Mouse (Mus musculus): ENCODE data around the gene Slpi. TPM values are rescaled to one million over a fixed set of nuclear protein-coding genes. Genes with fewer than 3 reads are reported as not detected.

Slpi gene
- polyA plus RNA-seq, 1 experiment from 2014 or later = not detected

GRCm38 (mm10) chr2:164432541-164433191 is 43.8 kb upstream of the Slpi start:
- Histone ChIP-seq H3K4me2 (ENCODE audit: low read length) (no peak overlapping the region), H3K4me1 (ENCODE audit: control insufficient read depth, insufficient read depth, low read length) (no peaks in the 10 kb centered on the region), H3K27ac (replicated peaks; ENCODE audit: low read depth, low read length) (no peak overlapping the region), H3K36me3 (ENCODE audit: control insufficient read depth, insufficient read depth, low read length) (no peaks in the 10 kb centered on the region), H3K9ac (replicated peaks; ENCODE audit: low read length) (no peak overlapping the region), H3K4me3 (replicated peaks; ENCODE audit: low read depth, low read length) (no peak overlapping the region), H3K27me3 (ENCODE audit: control insufficient read depth, insufficient read depth, low read length) (no peaks in the 10 kb centered on the region), H3K9me3 (ENCODE audit: control insufficient read depth, low read length) (no peaks in the 10 kb centered on the region)
- ATAC-seq (ENCODE audit: low FRiP score, low TSS enrichment) (no peak), DNase-seq (no peak)
- WGBS = 41% methylated on average over 22 of the region's 22 CpGs

GRCm38 (mm10) chr2:164431676-164432465 is 43.0 kb upstream of the Slpi start:
- DNase-seq = no peak
- Histone ChIP-seq H3K9me3 (ENCODE audit: control insufficient read depth, low read length) (no peaks in the 10 kb centered on the region), H3K36me3 (ENCODE audit: control insufficient read depth, insufficient read depth, low read length) (no peaks in the 10 kb centered on the region), H3K4me2 (ENCODE audit: low read length) (no peak overlapping the region), H3K4me3 (replicated peaks; ENCODE audit: low read depth, low read length) (no peak overlapping the region), H3K9ac (replicated peaks; ENCODE audit: low read length) (no peak overlapping the region), H3K27me3 (ENCODE audit: control insufficient read depth, insufficient read depth, low read length) (no peaks in the 10 kb centered on the region), H3K27ac (replicated peaks; ENCODE audit: low read depth, low read length) (no peak overlapping the region), H3K4me1 (ENCODE audit: control insufficient read depth, insufficient read depth, low read length) (no peaks in the 10 kb centered on the region)
- 72% methylated on average over 9 of the region's 9 CpGs for WGBS
- ATAC-seq (ENCODE audit: low FRiP score, low TSS enrichment) = no peak

GRCm38 (mm10) chr2:164430697-164431096 is 41.8 kb upstream of the Slpi start:
- no peak overlapping the region for H3K9ac ChIP-seq (replicated peaks; ENCODE audit: low read length)
- no peak overlapping the region for H3K27ac ChIP-seq (replicated peaks; ENCODE audit: low read depth, low read length)
- H3K36me3 ChIP-seq (ENCODE audit: control insufficient read depth, insufficient read depth, low read length) = no peaks in the 10 kb centered on the region
- no peak for DNase-seq
- no peak overlapping the region for H3K4me3 ChIP-seq (replicated peaks; ENCODE audit: low read depth, low read length)
- H3K4me1 ChIP-seq (ENCODE audit: control insufficient read depth, insufficient read depth, low read length) = no peaks in the 10 kb centered on the region
- ATAC-seq (ENCODE audit: low FRiP score, low TSS enrichment) = no peak
- WGBS = 23% methylated on average over 7 of the region's 7 CpGs
- H3K4me2 ChIP-seq (ENCODE audit: low read length) = no peak overlapping the region
- no peaks in the 10 kb centered on the region for H3K27me3 ChIP-seq (ENCODE audit: control insufficient read depth, insufficient read depth, low read length)
- H3K9me3 ChIP-seq (ENCODE audit: control insufficient read depth, low read length) = no peaks in the 10 kb centered on the region

GRCm38 (mm10) chr2:164429881-164430615 is 41.2 kb upstream of the Slpi start:
- Histone ChIP-seq H3K4me2 (ENCODE audit: low read length) (no peak overlapping the region), H3K4me3 (replicated peaks; ENCODE audit: low read depth, low read length) (no peak overlapping the region), H3K4me1 (ENCODE audit: control insufficient read depth, insufficient read depth, low read length) (no peaks in the 10 kb centered on the region), H3K9me3 (ENCODE audit: control insufficient read depth, low read length) (no peaks in the 10 kb centered on the region), H3K27me3 (ENCODE audit: control insufficient read depth, insufficient read depth, low read length) (no peaks in the 10 kb centered on the region), H3K9ac (replicated peaks; ENCODE audit: low read length) (no peak overlapping the region), H3K36me3 (ENCODE audit: control insufficient read depth, insufficient read depth, low read length) (no peaks in the 10 kb centered on the region), H3K27ac (replicated peaks; ENCODE audit: low read depth, low read length) (no peak overlapping the region)
- no peak for DNase-seq
- ATAC-seq (ENCODE audit: low FRiP score, low TSS enrichment) = no peak
- WGBS = 55% methylated on average over 15 of the region's 15 CpGs

- no peak for ATAC-seq (ENCODE audit: low FRiP score, low TSS enrichment)
These were observed 39.6 kb upstream of the Slpi start for GRCm38 (mm10) chr2:164428451-164428850.

GRCm38 (mm10) chr2:164426952-164427351 is 38.1 kb upstream of the Slpi start:
- WGBS = 86% methylated on average over 5 of the region's 5 CpGs
- Histone ChIP-seq H3K4me2 (ENCODE audit: low read length) (no peak overlapping the region), H3K9ac (replicated peaks; ENCODE audit: low read length) (no peak overlapping the region), H3K4me3 (replicated peaks; ENCODE audit: low read depth, low read length) (no peak overlapping the region), H3K27me3 (ENCODE audit: control insufficient read depth, insufficient read depth, low read length) (no peaks in the 10 kb centered on the region), H3K9me3 (ENCODE audit: control insufficient read depth, low read length) (no peaks in the 10 kb centered on the region), H3K36me3 (ENCODE audit: control insufficient read depth, insufficient read depth, low read length) (no peaks in the 10 kb centered on the region), H3K4me1 (ENCODE audit: control insufficient read depth, insufficient read depth, low read length) (no peaks in the 10 kb centered on the region), H3K27ac (replicated peaks; ENCODE audit: low read depth, low read length) (no peak overlapping the region)
- ATAC-seq (ENCODE audit: low FRiP score, low TSS enrichment) = no peak
- no peak for DNase-seq

More at GRCm38 (mm10) chr2:164428451-164428850, 39.6 kb upstream of the Slpi start:
- no peaks in the 10 kb centered on the region for H3K27me3 ChIP-seq (ENCODE audit: control insufficient read depth, insufficient read depth, low read length)
- no peak overlapping the region for H3K27ac ChIP-seq (replicated peaks; ENCODE audit: low read depth, low read length)
- no peak overlapping the region for H3K9ac ChIP-seq (replicated peaks; ENCODE audit: low read length)
- H3K36me3 ChIP-seq (ENCODE audit: control insufficient read depth, insufficient read depth, low read length) = no peaks in the 10 kb centered on the region
- H3K9me3 ChIP-seq (ENCODE audit: control insufficient read depth, low read length) = no peaks in the 10 kb centered on the region
- no peak for DNase-seq
- WGBS = 43% methylated on average over 5 of the region's 5 CpGs
- no peak overlapping the region for H3K4me2 ChIP-seq (ENCODE audit: low read length)
- H3K4me1 ChIP-seq (ENCODE audit: control insufficient read depth, insufficient read depth, low read length) = no peaks in the 10 kb centered on the region
- H3K4me3 ChIP-seq (replicated peaks; ENCODE audit: low read depth, low read length) = no peak overlapping the region

GRCm38 (mm10) chr2:164426121-164426520 is 37.2 kb upstream of the Slpi start:
- Histone ChIP-seq H3K36me3 (ENCODE audit: control insufficient read depth, insufficient read depth, low read length) (no peaks in the 10 kb centered on the region), H3K9me3 (ENCODE audit: control insufficient read depth, low read length) (no peaks in the 10 kb centered on the region), H3K4me3 (replicated peaks; ENCODE audit: low read depth, low read length) (no peak overlapping the region), H3K27me3 (ENCODE audit: control insufficient read depth, insufficient read depth, low read length) (no peaks in the 10 kb centered on the region), H3K4me2 (ENCODE audit: low read length) (no peak overlapping the region), H3K4me1 (ENCODE audit: control insufficient read depth, insufficient read depth, low read length) (no peaks in the 10 kb centered on the region), H3K9ac (replicated peaks; ENCODE audit: low read length) (no peak overlapping the region), H3K27ac (replicated peaks; ENCODE audit: low read depth, low read length) (no peak overlapping the region)
- 32% methylated on average over 12 of the region's 12 CpGs for WGBS
- ATAC-seq (ENCODE audit: low FRiP score, low TSS enrichment) (no peak), DNase-seq (no peak)

- 90% methylated on average over 5 of the region's 5 CpGs for WGBS
- Histone ChIP-seq H3K4me1 (ENCODE audit: control insufficient read depth, insufficient read depth, low read length) (no peaks in the 10 kb centered on the region), H3K9me3 (ENCODE audit: control insufficient read depth, low read length) (no peaks in the 10 kb centered on the region), H3K27ac (replicated peaks; ENCODE audit: low read depth, low read length) (no peak overlapping the region), H3K4me2 (ENCODE audit: low read length) (no peak overlapping the region), H3K9ac (replicated peaks; ENCODE audit: low read length) (no peak overlapping the region), H3K4me3 (replicated peaks; ENCODE audit: low read depth, low read length) (no peak overlapping the region), H3K36me3 (ENCODE audit: control insufficient read depth, insufficient read depth, low read length) (no peaks in the 10 kb centered on the region), H3K27me3 (ENCODE audit: control insufficient read depth, insufficient read depth, low read length) (no peaks in the 10 kb centered on the region)
- ATAC-seq (ENCODE audit: low FRiP score, low TSS enrichment) (no peak), DNase-seq (no peak)
These were observed 36.5 kb upstream of the Slpi start for GRCm38 (mm10) chr2:164425401-164425800.
